ENCODE assay signal across 21 mouse cellular contexts in the genomic region with DNA sequence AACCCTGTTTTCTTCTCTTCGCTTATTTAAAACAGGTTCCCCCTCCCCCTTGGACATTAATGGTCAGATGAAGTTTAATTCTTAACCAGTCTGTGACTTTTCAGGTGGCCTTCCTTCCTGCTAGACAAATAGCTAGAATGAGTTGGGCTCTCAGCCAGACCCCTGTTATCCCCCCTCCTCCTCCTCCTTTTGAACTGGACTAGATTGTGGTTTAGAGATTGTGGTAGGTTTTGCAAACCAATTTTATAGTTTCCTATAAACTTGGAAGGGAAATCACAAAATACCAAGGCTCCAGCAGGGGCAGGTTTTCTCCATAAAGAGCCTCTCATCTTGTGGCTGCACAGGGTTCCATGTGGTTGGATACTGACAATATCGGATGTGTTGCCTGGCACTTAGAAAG.
DNase-seq lines count a peak whose midpoint lies in the region; ATAC-seq lines count a peak whose summit lies in the region.
"Had no signal": no experiment of that assay in that cellular context is flagged by ENCODE, and none has a peak within 500 bp of the region (broad histone marks: within the 10 kb centered on the region; RNA-seq: fewer than 3 reads in every experiment).

No protein-coding gene starts in this region.

- 67% methylated on average over 2 of the region's 2 CpGs for WGBS in lung, embryonic 15.5 days
- WGBS in kidney, embryonic 16.5 days = 52% methylated on average over 2 of the region's 2 CpGs
- WGBS in forebrain, embryonic 15.5 days = 84% methylated on average over 2 of the region's 2 CpGs

- no peak overlapping the region for H3K4me3 ChIP-seq in lung, embryonic 15.5 days
- H3K4me3 ChIP-seq in kidney, embryonic 16.5 days (ENCODE audit: low read length) = no peak overlapping the region
- H3K4me3 ChIP-seq in forebrain, embryonic 15.5 days = no peak overlapping the region
- H3K4me3 ChIP-seq: embryonic facial prominence, embryonic 15.5 days; hindbrain, embryonic 15.5 days; midbrain, embryonic 10.5 days; neural tube, embryonic 12.5 days had no signal

- no peaks in the 10 kb centered on the region for H3K27me3 ChIP-seq in lung, embryonic 15.5 days
- no peaks in the 10 kb centered on the region for H3K27me3 ChIP-seq in kidney, embryonic 16.5 days (ENCODE audit: insufficient read depth, low read length)
- H3K27me3 ChIP-seq in forebrain, embryonic 15.5 days = no peaks in the 10 kb centered on the region
- H3K27me3 ChIP-seq: embryonic facial prominence, embryonic 15.5 days; hindbrain, embryonic 15.5 days; neural tube, embryonic 12.5 days had no signal

- 0 out of 2 replicates have a peak overlapping the region, but pooled peaks have one; percentile 5 for H3K27ac ChIP-seq in lung, embryonic 15.5 days
- peak overlapping the region; percentile 81 for H3K27ac ChIP-seq in kidney, embryonic 16.5 days (ENCODE audit: low read length)
- no peak overlapping the region for H3K27ac ChIP-seq in forebrain, embryonic 15.5 days (replicated peaks)
- H3K27ac ChIP-seq: embryonic facial prominence, embryonic 15.5 days; hindbrain, embryonic 15.5 days; liver, embryonic 14.5 days; midbrain, embryonic 10.5 days; neural tube, embryonic 12.5 days; stomach, postnatal 0 days had no signal

- H3K4me2 ChIP-seq in lung, embryonic 15.5 days = no peak overlapping the region
- H3K4me2 ChIP-seq in kidney, embryonic 16.5 days (replicated peaks; ENCODE audit: low read depth, low read length) = no peak overlapping the region
- no peak overlapping the region for H3K4me2 ChIP-seq in forebrain, embryonic 15.5 days (replicated peaks)
- H3K4me2 ChIP-seq: embryonic facial prominence, embryonic 15.5 days; heart, embryonic 11.5 days; hindbrain, embryonic 15.5 days; neural tube, embryonic 12.5 days had no signal

- no peak for ATAC-seq in lung, embryonic 15.5 days (ENCODE audit: borderline replicate concordance, extremely low read depth, low FRiP score, low TSS enrichment)
- ATAC-seq in kidney, embryonic 16.5 days (ENCODE audit: low FRiP score, low TSS enrichment) = peak; percentile 49; the same call in 1 of the 2 replicates
- ATAC-seq in forebrain, embryonic 15.5 days (replicated peaks) = no peak
- ATAC-seq: forebrain, postnatal 0 days had no signal

- H3K4me1 ChIP-seq in lung, embryonic 15.5 days = peaks cover 4% of the 10 kb centered on the region; the same call in 1 of the 2 replicates
- peaks cover 53% of the 10 kb centered on the region for H3K4me1 ChIP-seq in kidney, embryonic 16.5 days (ENCODE audit: insufficient read depth, low read length)
- H3K4me1 ChIP-seq in forebrain, embryonic 15.5 days = no peaks in the 10 kb centered on the region
- H3K4me1 ChIP-seq: neural tube, embryonic 12.5 days had no signal

- H3K9me3 ChIP-seq in lung, embryonic 15.5 days = no peaks in the 10 kb centered on the region
- no peaks in the 10 kb centered on the region for H3K9me3 ChIP-seq in kidney, embryonic 16.5 days (ENCODE audit: low read length)
- H3K9me3 ChIP-seq in forebrain, embryonic 15.5 days = no peaks in the 10 kb centered on the region
- H3K9me3 ChIP-seq: embryonic facial prominence, embryonic 15.5 days; hindbrain, embryonic 15.5 days; midbrain, embryonic 10.5 days; neural tube, embryonic 12.5 days had no signal

- no peak overlapping the region for H3K9ac ChIP-seq in lung, embryonic 15.5 days
- no peak overlapping the region; the same call in 1 of the 2 replicates for H3K9ac ChIP-seq in kidney, embryonic 16.5 days (replicated peaks; ENCODE audit: low read length)
- H3K9ac ChIP-seq in forebrain, embryonic 15.5 days (replicated peaks) = no peak overlapping the region
- H3K9ac ChIP-seq: embryonic facial prominence, embryonic 15.5 days; forebrain, postnatal 0 days; hindbrain, embryonic 15.5 days; liver, embryonic 14.5 days; neural tube, embryonic 12.5 days had no signal

- DNase-seq in lung, postnatal 14 days = no peak
- DNase-seq in kidney, adult 11 months = peak; percentile 75
- no peak for DNase-seq in frontal cortex, postnatal 25 days (ENCODE audit: low spot score in 2 of 2)
- no peak for DNase-seq in cerebellum, adult 8-10 months
- DNase-seq: adrenal gland, adult 8-10 months; B cell, adult 2 months; cerebellum, adult 9-10 months; forebrain, postnatal 0 days; heart, postnatal 36 days; lung, postnatal 36 days; right cerebral cortex, postnatal 4 days had no signal

- H3K36me3 ChIP-seq in lung, embryonic 15.5 days = no peaks in the 10 kb centered on the region
- no peaks in the 10 kb centered on the region for H3K36me3 ChIP-seq in kidney, embryonic 16.5 days (ENCODE audit: insufficient read depth, low read length)
- no peaks in the 10 kb centered on the region for H3K36me3 ChIP-seq in forebrain, embryonic 15.5 days
- H3K36me3 ChIP-seq: embryonic facial prominence, embryonic 15.5 days; hindbrain, embryonic 15.5 days; midbrain, embryonic 10.5 days; neural tube, embryonic 12.5 days had no signal
